Mouse (Mus musculus): ENCODE data around the gene Mphosph9.

DNA sequence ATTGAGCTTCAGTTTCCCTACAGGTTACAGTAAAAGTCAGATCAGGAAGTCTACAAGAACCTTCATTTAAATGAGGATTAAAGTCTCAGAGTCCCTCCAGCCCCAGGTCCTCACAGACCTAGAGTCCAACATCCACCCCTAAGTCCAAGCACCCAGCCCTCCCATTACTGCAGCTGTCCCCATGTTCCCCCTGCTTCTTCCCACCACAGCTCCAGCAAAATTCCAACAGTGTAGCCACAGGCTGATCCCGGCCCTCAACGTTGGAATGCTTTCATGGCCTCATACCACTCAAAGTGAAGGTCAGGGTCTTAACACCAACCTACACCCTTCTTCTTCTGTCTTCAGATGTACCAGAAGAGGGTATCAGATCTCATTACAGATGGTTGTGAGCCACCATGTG, 116.1 kb downstream of the Mphosph9 start:
- TF ChIP-seq CTCF (IDR thresholded peaks at IDR 0.05; ENCODE audit: low read depth) = no peak
- TF ChIP-seq EP300 (optimal IDR thresholded peaks at IDR 0.05) = no peak
